Mouse (Mus musculus): ENCODE data around the gene Snapin.

Gene Snapin

DNA sequence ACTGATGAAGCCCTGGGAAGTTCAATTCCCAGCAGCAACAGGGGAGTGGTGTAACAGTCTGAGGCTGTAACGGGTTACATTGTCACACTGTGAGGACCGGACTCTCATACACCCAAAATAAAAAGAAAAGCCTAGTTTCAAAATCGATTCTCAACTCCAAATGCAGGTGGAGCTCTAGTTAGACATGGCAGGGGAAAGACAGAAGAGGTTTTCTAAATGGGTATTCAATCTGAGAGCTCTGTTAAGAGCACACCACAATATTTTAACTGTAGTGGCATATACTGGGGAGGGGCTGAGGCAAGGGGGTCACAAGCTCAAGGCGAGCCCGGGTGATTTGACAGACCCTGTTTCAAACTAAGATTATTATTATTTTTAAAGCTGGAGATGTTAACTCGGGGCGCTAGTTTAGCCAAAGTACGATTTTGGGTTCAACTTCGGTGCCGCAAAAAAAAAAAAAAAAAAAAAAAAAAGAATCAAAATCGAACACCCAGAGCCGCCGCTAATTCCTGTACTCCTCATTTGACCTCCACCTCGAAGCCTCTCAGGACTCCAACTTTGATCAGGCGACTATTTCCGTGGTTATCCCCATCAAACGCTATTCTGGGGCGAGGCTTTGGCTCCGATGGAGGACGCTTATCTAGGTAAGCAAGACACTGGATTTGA lies 17.6 kb upstream of the Snapin start:
- in situ Hi-C loops (cut with MboI; ENCODE audit: low pct_unique_long_range_greater_than_20kb in 1 of 2, low sequenced_read_pairs in 2 of 2, unreplicated experiment in 1 of 2): no loop called here

DNA sequence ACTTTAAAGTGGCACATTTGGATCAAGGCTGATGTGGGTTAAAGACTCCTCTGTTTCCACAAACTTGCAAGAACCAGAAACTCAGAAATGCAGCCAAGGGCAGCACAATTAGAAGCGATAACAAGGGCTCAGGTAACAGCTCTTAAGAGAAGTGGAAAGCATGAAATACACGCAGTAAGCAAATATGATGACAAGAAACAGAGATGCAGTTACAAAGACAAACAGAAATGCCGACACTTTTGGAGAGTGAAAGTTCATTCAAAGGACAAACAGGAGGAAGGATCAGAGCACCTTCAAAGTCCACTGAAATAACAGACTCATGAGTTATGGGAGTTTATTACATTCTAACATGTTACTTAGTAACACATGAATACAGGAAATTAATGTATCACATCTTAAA lies 15.5 kb upstream of the Snapin start:
- in situ Hi-C loops (cut with MboI; ENCODE audit: low pct_unique_long_range_greater_than_20kb in 1 of 2, low sequenced_read_pairs in 2 of 2, unreplicated experiment in 1 of 2): no loop called here

DNA sequence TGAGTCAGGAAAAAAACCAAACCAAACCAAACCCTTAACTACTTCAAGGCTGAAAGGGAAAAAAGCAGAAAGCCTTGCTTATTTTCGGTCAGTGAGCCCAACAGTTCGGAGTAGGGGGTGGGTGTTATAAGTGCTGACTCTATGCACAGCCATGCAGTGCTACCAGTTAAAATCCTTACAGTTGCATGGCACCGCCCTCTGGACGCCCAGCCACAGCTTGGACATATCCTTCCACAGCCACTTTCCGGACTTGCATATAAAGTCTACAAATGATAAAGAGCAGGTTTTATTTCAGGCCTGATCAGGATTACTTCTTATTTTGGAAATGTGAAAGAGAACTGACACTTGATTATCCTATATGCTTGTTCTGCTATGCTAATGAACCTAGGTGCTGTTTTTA lies 14.4 kb upstream of the Snapin start:
- in situ Hi-C loops (cut with MboI; ENCODE audit: low pct_unique_long_range_greater_than_20kb in 1 of 2, low sequenced_read_pairs in 2 of 2, unreplicated experiment in 1 of 2): no loop called here

DNA sequence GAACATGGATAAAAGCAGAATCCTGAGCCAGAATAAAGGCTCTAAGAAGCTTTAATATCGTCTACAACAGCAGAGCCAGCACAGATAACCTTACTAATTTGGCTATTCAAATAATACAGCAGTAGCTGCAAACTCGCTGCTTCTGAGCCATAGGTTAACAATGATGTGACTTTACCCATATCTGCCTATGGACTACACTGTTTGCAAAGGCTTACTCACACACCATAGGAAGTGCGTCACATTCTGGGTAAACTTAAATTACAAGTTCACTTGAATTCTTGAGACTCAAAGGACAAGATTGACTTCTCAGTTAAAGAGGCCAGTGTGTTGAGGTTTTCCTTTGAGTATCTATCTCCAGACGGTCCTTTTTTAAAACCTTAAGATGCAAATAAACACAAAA lies 12.6 kb upstream of the Snapin start:
- in situ Hi-C loops (cut with MboI; ENCODE audit: low pct_unique_long_range_greater_than_20kb in 1 of 2, low sequenced_read_pairs in 2 of 2, unreplicated experiment in 1 of 2): no loop called here

DNA sequence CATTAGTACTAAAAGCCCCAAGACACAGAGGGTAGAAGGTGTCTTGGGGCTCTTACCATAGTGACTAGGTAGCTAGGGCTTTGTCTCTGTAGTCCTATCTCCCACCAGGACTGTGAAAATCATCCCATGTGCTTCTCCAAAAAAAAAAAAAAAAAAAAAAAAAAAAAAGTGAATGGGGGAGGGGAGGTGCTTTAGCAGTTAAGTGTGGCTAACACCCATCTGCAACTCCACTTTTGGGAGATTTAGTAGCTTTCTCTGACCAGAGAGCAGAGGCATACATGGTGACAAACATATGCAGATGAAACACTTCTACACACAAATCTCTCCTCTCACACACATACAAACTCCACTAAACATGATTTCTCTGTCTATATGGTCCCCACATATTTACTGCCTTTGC lies 6.8 kb upstream of the Snapin start:
- in situ Hi-C loops (cut with MboI; ENCODE audit: low pct_unique_long_range_greater_than_20kb in 1 of 2, low sequenced_read_pairs in 2 of 2, unreplicated experiment in 1 of 2): loop anchor here (25.0 kb wide), 1 partner anchor 460 kb away; no protein-coding TSS in a partner anchor

DNA sequence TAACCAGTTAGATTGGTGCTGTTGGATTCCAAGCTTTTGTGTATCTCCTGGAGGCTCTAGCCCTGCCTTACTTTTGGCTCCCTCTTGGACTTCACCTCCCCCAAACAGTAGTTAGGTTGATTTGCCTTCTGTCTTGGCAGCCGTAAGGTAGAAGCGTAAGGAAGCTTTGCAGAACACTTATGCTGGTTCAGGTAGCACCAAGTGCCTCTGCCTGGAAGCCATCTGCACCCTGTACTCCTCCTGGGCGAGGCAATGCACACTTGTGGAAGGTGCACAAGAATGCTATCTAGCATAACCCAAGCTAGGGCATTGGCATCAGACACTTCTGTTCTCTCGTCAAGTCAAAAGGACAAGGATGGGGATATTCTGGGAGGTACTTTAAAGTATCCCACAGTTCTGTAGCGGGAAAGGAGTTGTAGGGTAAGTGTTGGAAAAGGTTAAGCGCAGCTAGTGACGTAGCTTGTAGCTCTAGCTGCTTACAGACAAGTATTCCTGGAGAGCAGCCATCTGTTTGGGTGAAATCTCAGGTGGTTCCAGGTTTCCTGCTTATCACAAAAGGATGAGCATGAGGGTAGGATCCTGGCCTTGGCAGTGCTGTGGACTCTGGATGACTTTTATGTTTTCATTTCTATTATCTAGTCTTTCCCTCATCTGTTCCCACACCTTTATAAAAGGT lies 5.2 kb upstream of the Snapin start:
- in situ Hi-C loops (cut with MboI; ENCODE audit: low pct_unique_long_range_greater_than_20kb in 1 of 2, low sequenced_read_pairs in 2 of 2, unreplicated experiment in 1 of 2): loop anchor here (25.0 kb wide), 1 partner anchor 459 kb away; no protein-coding TSS in a partner anchor

DNA sequence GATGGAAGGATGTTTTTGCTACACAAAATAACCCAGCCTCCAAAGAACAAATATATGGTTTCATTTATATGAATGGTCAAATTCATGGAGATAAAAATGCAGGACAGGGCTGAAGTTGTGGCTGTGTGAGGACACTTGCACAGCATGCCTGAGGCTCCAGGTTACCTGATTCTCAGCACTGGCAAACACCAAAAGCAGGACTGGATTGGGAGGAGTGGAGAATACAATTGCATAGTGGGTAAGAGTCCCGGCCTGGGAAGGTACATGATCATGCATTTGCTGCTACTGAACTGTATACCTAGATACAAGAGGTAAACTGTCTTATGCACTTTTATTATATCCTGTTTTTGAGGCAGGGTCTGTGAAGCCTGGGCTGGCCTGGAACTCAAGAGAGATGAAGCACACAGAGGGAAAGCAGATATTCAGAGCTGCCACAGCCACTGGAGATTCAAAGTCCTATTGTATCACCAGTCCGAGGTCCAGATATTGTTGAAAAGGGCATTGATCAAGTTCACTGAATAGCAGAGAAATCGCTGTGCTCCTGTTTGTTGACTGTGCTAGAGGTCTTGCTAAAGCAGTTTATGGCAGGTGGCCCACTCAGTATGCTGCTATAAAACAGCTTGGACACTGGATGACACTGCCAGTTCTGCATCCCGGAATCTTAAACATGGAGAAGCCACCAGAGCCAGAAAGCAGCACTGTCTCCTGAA lies 3.2 kb upstream of the Snapin start:
- in situ Hi-C loops (cut with MboI; ENCODE audit: low pct_unique_long_range_greater_than_20kb in 1 of 2, low sequenced_read_pairs in 2 of 2, unreplicated experiment in 1 of 2): loop anchor here (25.0 kb wide), 1 partner anchor 457 kb away; no protein-coding TSS in a partner anchor

DNA sequence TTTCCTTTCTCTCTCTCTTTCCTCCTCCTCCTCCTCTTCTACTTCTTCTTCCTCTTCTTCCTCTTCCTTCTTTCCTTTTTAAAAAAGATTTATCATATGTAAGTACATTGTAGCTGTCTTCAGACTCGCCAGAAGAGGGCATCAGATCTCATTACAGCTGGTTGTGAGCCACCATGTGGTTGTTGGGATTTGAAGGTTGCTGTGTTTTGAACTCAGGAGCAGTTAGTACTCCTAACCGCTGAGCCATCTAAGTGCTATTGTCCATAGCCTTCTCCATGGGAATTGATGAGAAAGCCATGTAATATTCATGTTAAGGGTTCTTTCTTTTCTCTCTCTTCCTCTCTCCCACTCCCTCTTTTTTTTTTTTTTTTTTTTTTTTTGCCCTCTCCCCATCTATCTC lies 517 bp upstream of the Snapin start:
- in situ Hi-C loops (cut with MboI; ENCODE audit: low pct_unique_long_range_greater_than_20kb in 1 of 2, low sequenced_read_pairs in 2 of 2, unreplicated experiment in 1 of 2): loop anchor here (25.0 kb wide), 1 partner anchor 454 kb away; no protein-coding TSS in a partner anchor

DNA sequence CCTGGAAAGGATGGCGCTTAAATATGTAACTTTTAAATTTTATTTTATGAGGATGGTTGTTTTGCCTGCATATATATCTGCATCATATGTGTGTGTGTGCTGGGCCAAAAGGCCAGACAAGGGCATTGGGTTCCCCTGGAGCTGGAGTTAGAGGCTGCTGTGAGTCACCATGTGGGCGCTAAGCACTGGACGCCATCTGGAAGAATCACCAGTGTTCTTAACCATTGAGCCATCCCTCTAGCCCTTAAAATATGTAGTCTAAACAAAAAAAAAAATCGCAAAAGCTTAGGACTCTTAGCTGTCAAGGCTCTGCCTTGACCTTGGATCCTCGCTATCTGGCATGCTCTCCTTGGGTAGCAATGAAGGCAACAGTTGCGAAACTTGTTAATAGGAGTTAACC lies 2.3 kb downstream of the Snapin start:
- in situ Hi-C loops (cut with MboI; ENCODE audit: low pct_unique_long_range_greater_than_20kb in 1 of 2, low sequenced_read_pairs in 2 of 2, unreplicated experiment in 1 of 2): loop anchor here (25.0 kb wide), 1 partner anchor 451 kb away; no protein-coding TSS in a partner anchor

DNA sequence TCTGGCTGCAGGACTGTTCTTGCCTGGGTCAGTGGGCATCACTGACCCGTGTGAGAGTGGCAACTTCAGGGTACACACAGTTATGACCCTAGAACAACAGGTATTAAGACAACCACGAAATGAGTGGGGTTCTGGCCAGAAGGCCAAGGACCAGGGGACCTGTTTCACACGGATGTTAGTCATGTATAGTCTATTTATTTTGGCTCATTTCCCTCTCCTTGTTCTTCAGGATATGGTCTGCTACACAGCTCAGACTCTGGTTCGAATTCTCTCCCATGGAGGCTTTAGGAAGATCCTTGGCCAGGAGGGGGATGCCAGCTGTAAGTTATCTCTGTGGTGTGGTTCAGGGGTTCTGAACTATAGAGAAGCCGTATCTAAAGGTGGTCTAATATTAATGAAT lies 3.8 kb downstream of the Snapin start:
- in situ Hi-C loops (cut with MboI; ENCODE audit: low pct_unique_long_range_greater_than_20kb in 1 of 2, low sequenced_read_pairs in 2 of 2, unreplicated experiment in 1 of 2): loop anchor here (25.0 kb wide), 1 partner anchor 450 kb away; no protein-coding TSS in a partner anchor

DNA sequence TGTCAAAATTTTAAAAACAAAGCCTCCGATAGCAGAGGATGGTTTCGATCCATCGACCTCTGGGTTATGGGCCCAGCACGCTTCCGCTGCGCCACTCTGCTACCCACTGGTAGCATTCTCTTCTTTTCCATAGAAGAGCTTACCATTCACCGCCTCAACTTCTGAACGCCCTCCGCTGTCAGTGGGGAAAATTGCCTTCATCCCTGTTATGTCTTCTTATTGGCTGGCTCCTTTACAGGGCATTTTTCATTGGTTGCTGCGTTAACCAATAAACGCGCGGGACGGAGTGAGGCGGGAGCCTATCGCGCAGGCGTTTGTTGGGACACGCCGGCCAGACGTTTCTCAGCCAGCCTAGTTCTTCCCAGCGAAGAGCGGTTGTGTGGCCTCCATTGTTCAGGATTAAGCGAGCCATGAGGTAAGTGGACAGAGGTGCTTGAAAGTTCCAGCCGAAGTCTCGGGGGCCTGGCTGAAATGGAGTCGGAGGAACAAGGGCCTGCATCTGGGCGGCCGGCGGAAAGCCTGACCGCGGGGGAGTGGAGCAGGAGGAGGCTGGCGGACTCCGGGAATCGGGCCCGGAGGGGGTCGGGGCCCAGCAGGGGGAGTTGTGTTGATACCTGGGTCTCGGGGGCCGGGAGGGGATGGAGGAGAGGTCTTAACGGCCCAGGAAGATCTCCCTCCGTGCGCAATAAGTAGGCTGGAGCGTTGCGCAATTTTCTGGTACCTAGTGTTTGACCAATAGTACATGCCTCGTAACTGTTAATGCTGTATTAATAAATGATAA lies 14.8 kb downstream of the Snapin start, which contains the start of gene Ilf2:
Gene Ilf2, plus strand, starts transcription at position 296 of the 781 bp plus-strand sequence.
- in situ Hi-C loops (cut with MboI; ENCODE audit: low pct_unique_long_range_greater_than_20kb in 1 of 2, low sequenced_read_pairs in 2 of 2, unreplicated experiment in 1 of 2): loop anchor here (25.0 kb wide), 1 partner anchor 439 kb away; no protein-coding TSS in a partner anchor

DNA sequence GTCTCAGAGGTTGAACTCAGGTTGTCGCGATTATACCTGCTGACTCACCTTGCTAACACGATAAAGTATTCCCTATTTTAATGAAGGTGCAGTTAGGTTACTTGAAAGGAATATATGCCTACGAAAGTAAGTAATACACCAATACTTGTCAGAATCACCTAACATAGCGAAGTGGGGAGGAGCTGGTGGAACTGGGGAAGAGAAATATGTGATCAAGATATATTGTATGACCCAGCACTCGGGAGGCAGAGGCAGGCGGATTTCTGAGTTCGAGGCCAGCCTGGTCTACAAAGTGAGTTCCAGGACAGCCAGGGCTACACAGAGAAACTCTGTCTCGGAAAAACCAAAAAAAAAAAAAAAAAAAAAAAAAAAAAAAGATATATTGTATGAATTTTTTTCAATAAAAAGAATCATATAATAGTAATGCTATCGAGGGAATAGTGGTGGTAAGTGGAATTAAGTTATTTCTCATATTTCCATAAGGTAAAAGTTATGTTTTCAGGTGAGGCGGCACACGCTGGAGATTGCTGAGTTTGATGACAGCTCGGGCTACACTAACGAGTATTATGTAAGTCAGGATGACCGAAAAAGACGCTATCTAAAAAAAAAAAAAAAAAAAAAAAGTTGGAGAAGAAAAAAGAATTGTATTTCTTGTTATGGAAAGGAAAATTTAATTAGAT lies 15.5 kb downstream of the Snapin start:
- in situ Hi-C loops (cut with MboI; ENCODE audit: low pct_unique_long_range_greater_than_20kb in 1 of 2, low sequenced_read_pairs in 2 of 2, unreplicated experiment in 1 of 2): loop anchor here (25.0 kb wide), 1 partner anchor 438 kb away; no protein-coding TSS in a partner anchor

DNA sequence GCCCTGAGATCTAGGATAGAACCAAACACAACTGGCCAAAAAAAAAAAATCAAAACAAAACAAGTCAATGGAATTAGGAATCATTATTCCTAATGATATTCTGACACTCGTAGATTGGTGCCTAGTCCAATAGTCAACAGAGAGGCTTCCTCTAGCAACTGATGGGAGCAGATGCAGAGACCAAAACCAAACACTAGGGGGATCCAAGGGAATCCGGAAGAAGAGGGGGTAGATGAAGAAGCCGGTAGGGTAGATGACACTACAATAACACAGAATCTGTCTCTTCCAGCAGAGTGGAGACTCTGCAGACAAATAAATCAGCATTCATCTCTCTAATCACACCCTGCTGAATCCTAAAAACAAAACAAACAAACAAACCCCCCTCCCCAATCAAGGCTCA lies 18.6 kb downstream of the Snapin start:
- in situ Hi-C loops (cut with MboI; ENCODE audit: low pct_unique_long_range_greater_than_20kb in 1 of 2, low sequenced_read_pairs in 2 of 2, unreplicated experiment in 1 of 2): no loop called here

DNA sequence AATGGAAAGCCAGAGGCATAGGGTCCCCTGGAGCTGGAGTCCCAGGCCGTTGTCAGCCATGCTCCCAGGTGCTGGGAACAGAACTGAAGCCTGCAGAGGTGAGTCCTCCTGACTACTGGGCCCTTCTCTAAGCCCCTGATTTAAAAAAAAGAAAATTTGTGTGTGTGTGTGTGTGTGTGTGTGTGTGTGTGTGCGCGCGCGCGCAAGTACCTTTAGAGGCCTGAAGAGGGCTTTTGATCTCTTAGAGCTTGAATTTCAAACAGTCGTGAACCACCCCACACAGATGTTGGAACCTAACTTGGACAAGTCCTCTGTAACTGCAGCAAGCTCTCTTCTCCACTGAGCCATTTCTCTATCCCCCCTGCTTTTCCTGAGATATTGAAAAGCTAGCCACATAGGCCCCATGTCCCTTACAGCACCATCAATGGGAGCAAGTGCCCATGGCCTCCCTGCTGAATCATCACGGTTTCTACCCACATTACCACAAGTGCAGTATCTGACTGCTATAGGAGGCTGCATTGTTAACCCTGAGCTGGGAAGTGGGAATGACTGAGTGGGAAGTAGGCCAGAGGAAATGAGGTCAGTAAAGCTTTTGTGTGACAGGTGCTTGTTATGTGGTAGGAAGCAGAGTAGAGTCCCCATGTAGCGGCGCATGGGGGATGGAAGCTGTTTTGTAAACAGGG lies 23.1 kb downstream of the Snapin start:
- in situ Hi-C loops (cut with MboI; ENCODE audit: low pct_unique_long_range_greater_than_20kb in 1 of 2, low sequenced_read_pairs in 2 of 2, unreplicated experiment in 1 of 2): loop anchor here (5.0 to 10.0 kb wide), 3 partner anchors 35 to 53 kb away; partner anchors contain the start of gene Ints3 (in 1 of the 2)

DNA sequence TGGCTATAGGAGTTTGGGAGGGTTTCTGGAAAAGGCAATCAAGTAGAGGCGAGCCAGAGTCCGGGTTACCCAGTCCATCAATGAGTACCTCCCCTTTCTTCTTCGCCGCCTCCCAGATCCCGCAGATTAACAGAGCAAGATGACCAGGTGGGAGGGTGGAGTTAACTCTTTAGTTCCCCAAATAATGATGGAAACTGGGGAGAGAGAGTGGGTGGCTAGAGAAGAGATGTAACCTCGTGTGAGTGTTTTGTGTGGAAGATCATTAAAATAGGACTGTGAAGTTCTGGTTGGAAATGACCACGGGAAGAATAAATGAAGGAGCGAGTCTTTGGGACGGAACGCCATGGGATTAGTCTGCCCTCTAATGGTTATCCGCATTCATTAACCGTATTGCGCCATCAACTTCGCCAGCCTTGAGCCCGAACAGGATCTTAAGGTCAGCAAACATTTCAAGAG lies 24.5 kb downstream of the Snapin start:
- in situ Hi-C loops (cut with MboI; ENCODE audit: low pct_unique_long_range_greater_than_20kb in 1 of 2, low sequenced_read_pairs in 2 of 2, unreplicated experiment in 1 of 2): loop anchor here (5.0 to 10.0 kb wide), 3 partner anchors 34 to 52 kb away; partner anchors contain the start of gene Ints3 (in 1 of the 2)

DNA sequence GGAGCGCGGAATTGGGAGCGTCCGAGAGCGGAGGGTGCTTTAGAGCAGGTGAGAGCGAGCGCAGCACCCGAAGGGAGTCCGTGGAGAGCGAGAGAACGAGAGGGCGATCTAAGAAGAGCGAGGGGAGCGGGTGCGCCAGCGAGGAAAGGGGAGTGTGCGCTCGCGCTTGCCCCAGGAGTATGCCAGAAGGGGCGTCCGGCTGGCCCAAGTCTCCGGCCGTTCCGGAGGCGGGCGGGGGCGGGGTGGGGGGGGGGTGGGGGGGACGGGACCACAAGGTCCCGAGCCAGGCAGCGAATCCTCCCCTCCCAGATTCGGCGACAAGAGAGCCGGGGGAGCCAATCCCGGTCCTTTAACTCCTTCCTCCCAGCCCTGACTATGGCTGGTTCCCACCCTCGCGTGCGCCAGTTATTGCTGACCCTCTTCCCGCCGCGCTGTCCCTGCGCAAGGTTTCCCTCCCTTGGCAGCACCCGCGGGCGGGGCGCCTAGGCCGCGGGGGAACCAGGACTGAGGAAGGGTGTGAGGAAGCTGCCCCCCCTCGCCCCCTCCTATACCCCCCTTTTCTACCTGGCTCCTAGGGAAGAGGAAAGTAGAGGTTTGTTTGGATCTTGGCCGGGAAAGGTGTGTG lies 25.0 kb downstream of the Snapin start, which contains the start of gene Npr1:
Gene Npr1, minus strand, starts transcription at position 181 of the 625 bp plus-strand sequence.
- in situ Hi-C loops (cut with MboI; ENCODE audit: low pct_unique_long_range_greater_than_20kb in 1 of 2, low sequenced_read_pairs in 2 of 2, unreplicated experiment in 1 of 2): loop anchor here (5.0 to 10.0 kb wide), 3 partner anchors 33 to 51 kb away; partner anchors contain the start of gene Ints3 (in 1 of the 2)
